Mouse (Mus musculus) 416B (cell line): ENCODE measurements around the gene Mad2l2.
A peak's percentile ranks its signal among the peaks of the same experiment; 100 is the strongest.
"Not testable (repeated sequence)": the region's sequence is repeated elsewhere in the genome, so short reads cannot be mapped to it uniquely, and the experiment has no call there.

Source experiments
- DNase-seq: peaks from one replicate; pipeline ENCODE4 v3.0.0; 2011; ENCODE audit warnings: low read depth

The Mad2l2 gene

DNA sequence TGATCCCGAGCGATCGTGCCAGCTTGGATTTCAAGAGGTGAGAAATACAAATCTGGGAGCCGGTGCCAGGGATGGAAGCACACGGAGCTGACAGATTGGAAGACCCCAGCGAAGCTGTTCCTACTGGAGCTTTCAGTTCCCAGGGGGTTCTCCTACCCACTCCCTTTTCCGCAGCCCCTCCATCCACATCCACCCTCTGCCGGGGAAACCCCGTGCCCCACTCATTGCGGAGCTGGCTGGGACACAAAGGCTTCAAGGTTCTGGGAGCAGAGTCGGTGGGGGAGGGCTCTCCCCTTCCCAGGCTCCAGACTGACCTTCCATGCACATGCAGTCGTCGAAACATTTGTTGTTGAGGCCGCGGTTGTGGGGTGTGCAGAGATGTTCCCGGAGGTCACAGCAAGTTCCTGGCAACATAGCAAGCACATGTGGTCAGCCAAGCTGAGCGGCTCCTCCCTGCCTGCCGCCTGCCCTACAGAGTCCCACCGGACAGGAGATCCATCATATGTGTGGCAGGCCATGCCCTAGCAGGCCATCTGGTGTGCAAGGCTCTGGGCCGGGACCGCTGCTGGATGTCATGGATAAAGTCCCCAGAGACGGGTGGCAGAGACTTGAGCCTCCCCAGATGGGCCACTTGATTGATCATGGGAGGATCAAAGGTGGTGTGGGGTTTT, 22.4 kb upstream of the Mad2l2 start:
- DNase-seq: peak; percentile 36

DNA sequence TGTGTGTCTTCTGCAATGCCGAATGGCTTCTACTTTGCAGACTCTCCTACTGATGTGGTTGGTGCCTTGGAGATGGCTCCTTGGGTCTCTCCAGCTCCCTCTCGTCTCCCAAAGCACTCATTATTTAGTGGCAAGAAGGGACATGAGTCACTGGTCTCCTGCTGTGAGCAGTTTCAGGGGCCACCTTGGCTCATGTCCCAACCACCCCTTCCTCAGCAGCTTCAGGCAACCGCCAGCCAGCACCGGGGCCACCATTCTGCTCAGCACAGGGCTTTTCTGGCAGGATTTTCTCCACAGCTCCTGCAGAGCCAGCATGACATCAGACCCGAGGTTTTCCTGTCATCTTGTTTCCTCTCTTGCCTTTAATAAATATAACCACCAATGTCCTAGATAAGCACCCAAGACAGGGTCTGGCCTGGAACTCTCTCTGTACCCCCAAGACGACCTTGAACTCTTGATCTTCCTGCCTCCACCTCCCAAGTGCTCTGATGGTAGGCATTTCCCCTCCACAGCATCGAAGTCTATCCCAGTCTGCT, 21.6 kb upstream of the Mad2l2 start:
- DNase-seq: peak; percentile 98

DNA sequence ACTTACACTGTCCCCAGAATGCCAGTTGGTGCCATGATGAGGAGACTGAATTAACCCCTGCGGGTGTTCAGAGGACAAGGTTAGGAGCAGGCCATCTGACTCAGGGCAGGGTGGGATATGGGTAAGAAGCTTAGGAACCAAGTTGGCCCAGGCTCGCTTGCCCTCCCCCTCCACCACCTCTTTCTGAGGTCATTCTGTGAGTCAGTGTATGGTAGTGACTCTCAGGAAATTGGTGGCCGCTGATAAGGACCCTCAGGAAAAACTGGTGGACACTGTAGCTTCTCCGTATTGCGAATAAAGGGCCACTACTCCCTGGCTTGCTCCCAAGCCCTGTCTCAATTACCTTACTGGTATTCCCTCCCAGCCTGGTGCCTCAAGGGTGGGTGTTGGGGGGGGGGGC, 21.0 kb upstream of the Mad2l2 start:
- DNase-seq: peak; percentile 97

DNA sequence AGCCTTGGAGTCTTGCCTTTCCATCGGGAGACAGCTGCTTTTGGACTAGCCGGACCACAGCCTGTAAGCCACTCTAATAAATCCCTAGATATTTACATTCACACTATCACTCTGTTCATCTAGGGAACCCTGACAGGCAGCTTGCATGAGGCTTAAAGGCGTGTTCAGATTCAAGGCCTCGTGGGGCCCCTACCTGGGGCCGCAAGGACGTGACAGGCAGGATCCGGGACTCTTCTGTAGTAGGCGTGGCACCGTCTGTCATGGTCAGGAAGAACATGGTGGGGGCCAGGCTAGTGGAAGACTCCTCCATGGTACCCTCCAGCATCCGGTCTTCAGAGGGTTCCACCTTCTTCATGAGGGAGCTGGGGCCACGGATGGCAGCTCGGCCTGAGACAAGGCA, 17.7 kb upstream of the Mad2l2 start:
- no peak for DNase-seq

DNA sequence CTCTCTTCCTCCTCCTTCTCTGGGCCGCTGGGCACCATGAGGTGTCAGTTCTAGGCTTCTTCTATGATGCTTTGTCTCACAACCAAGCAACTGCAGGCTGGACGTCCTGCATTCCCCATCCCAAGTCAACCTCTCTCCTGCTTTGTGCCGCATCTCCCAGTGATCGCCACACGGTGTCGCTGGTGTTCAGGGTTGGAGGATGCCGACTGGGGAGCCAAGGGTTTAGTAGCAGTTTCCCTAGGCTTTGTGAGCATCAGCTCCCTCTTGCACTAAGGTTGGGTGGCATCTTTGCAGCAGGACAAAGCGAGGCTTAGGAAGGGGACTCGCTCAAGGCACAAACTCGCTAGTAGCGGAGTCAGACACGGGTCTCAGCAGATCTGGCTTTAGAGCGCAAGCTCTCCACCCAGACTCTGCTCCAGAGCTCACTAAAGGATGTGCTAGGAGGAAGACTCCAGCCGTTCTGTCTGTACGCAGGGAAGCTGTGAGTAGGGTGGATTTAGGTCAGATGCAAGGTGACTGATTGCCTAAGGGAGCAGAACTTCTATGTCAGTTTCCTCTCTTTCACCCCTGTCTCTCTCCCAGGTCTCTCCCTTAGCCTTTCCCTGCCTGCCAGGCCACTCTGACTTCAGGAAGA, 15.3 kb upstream of the Mad2l2 start:
- peak; percentile 94 for DNase-seq

DNA sequence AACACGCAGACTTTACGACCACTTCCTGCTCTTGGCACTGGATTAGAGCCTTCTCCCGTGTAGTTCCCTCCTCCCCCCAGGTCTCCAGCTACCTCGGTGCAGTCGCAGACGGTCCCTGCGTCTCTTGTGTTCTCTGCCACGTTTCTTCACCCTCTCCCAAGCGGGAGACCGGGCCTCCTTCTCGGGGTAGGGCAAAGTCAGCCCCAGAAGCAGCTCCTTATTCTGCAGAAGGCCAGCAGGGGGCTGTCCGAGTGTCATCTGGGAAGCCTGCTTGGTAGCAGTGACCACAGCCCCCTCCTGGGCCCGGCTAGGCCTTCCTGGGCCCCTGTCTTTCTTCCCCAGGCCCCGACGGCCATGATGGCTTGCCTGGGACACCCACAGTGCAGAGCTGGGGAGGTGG, 14.7 kb upstream of the Mad2l2 start:
- DNase-seq: peak; percentile 90

DNA sequence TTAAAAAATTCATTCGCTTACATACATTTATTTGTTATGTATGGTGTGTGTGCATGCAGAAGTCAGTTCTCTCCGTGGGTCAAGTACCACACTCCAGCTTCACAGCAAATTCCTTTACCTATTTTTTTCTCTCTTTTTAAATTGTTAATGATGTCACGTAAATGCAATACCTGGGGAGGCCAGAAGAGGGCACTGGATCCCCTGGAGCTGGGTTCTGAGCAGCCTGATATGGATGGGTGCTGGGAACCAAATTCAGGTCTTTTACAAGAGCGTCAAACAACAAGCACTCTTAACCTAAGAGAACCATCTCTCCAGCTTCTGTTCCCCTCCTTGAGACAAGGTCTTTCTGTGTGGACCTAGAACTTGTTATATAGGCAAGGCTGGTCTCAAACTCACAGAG, 13.5 kb upstream of the Mad2l2 start:
- peak; percentile 64 for DNase-seq

DNA sequence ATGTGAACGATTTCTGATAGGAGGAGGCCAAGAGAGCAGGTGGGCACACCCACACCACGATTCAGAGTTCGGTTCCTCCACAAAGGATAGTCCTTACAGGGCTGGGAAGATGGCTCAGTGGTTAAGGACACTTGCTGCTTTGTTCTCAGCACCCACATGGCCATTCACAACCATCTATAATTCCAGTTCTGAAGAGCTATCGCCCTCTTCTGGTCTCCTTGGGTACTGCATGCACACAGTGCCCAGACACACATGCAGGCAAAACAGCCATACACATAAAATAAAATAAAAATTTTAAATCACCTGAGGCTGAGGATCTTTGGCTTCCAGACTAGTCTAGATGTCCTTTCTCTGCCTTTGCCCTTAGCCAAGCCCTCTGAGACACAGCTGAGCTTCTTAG, 12.8 kb upstream of the Mad2l2 start:
- no peak for DNase-seq

DNA sequence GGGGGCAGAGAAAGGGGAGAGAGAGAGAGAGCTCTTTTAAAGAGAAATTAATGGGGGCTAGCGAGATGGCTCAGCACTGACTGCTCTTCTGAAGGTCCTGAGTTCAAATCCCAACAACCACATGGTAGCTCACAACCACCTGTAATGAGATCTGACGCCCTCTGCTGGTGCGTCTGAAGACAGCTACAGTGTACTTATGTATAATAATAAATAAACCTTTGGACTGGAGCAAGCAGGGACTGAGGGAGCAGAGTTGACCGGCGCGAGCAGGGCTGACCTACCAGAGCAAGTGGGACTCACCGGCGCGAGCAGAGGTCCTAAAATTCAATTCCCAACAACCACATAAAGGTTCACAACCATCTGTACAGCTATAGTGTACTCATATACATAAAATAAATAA, 10.6 kb upstream of the Mad2l2 start:
- DNase-seq: not testable (repeated sequence)

DNA sequence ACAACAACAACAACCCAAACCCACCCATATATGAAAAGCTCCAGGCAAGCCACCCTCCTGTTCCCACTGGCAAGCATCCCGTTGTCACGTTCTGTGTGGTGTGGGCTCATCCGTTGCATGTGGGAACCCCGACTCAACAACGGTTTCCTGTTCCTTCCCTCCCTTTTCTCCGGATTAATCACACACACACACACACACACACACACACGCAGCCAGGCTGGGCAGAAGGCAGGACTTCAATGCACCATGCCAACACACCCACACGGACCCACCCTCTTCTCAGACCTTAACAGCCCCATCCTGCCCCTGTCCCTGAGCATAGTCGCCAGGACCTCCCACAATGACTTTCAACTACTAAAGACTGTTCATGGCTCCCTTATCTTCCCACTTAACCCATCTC, 9.6 kb upstream of the Mad2l2 start:
- DNase-seq: peak; percentile 70

DNA sequence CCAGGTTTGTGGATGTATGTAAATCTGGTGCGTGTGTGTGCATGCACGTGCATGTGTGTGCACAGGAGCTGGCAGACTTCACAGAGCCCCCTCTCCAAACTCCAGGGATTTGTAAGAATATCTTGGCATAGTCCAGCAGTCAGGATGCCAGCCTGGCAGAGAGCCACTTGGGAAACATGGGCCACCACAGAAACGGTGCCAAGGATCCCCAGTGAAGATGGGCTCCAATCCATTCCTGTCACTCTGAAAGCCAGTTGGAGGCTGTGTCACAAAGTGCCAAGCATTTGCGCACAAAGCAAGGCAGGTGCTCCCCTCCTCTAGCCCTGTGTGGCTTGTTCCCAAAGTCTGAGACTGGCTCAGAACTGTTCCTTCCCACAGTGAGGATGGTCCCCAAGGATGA, 8.8 kb upstream of the Mad2l2 start:
- no peak for DNase-seq

DNA sequence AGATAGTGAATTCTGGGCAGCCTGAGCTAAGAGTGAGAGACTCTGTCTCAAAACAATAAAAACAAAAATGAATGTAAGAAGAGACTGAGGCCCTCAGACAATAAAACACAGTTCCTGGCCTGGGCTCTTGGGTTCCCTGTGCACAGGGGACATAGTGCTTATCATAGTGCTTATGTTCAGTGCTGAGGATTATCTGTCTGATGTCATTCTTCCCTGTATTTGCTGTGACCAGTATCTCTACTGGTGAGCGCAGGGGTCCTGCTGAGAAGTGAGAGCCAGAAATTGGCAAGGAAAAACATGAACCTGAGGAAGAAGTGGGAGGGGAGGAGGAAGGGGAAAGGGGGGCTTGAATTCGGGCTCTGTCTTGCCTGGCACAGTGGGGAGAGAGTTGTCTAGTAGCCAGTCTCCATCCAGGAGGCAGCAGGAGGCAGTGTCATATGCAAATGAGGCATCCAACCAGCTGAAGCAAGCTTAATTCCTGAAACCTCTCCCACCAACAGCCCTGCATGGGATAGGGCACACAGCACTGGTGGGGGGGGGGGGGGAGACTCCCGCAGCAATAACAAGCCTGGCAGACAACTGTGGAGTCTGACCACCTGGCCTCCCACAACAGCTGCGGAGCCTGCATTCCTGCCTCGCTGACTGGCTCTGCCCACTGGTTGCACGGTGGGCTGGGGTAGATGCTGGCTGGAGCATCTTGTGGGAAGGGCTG, 8.0 kb upstream of the Mad2l2 start:
- no peak for DNase-seq

DNA sequence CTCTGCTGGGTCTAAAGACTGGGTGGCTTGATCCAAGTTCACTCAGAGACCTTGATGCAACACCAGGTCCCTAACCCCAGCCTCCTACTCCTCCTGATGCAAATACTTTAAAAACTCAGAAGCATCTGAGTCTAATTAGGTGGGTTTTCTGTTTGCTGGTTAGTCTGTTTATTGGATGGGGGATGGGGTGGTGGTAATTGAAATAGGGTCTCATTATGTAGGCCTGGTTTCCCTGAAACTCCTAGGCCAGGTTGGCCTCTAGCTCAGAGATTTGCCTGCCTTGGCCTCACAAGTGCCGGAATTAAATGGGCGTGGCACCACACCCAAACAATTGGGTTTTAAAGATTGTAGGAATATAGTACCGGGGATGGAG, 7.5 kb upstream of the Mad2l2 start:
- no peak for DNase-seq

DNA sequence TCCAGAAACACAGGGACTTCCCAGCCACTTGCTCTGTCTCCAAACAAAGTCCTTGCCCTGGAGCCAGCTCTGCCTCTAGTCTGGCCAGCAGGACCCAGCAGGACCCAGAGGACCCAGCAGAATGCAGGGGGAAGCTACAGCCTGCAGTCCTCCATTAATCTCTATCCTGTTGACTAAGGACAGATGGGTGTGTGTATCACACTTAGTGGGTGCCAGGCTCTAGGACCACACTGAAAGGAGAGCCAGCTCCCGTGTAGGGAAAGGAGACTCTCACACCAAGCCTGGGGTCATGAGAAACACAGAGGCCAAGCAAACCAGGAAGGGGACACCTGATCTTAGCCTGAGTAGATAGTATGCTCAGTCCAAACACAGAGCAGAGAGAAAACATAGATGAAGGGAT, 1.9 kb upstream of the Mad2l2 start:
- DNase-seq: no peak

DNA sequence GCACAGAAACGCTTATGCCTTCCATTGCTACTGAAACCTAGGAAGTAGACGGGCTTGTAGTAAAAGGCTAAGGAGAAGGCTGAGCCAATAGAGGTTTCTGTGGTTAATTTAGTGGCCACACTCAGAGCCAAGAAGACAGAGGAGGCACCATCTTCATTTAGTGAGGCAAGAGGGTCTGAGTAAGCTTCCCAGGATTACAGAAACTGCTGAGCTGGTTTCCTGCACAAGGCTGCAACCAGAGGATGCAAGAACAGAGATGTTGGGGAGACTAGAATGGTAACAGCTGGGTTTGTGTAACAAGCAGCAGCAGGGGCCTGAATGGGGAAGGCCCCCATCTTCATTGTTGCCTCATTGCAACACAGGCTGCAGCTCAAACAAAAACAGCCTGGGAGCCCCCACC, 1.5 kb upstream of the Mad2l2 start:
- DNase-seq: peak; percentile 81

DNA sequence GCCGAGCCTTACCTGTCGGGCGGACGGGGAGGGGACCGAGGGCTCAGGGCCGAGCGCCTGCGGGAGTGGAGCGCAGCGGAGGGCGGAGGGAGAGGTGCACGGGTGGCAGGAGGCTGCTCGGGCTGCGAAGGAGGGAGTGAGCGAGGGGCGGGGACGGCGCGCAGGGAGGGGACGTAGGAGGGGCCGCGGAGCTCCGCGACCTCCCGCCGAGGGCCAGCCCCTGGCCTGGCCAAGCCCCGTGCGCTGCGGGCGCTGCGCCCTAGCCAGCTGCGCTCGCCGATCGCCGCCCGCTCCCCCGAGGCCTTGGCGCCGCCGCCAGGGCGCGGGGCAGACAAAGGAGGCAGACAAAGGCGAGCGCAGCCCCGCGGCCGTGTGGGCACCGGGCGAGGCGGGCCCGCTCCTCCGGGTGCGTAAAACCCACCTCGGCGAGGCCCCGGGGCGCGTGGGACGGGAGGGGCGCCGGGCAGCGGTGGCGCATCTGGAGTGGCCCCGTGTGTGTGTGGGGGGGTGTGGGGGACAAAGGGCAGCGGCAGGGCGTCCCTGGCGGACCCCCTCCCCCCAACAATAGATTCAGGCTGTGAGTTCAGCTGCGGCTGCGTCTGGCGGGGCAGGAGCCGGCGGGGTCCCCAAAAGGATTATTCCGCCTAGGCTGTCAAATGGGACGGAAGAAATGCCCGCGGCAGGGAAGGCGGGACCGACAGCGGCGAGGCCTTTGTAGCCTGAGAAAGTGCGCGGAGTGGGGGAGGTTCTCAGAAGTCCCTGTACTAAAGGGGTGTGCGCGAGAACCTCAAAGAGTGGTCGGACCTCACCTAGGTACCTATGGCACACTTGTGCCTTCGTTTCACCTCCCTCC, 603 bp downstream of the Mad2l2 start, which contains the start of gene Draxin:
Draxin (minus strand) TSS at position 138 of the 853 bp plus-strand sequence.
- no peak for DNase-seq

DNA sequence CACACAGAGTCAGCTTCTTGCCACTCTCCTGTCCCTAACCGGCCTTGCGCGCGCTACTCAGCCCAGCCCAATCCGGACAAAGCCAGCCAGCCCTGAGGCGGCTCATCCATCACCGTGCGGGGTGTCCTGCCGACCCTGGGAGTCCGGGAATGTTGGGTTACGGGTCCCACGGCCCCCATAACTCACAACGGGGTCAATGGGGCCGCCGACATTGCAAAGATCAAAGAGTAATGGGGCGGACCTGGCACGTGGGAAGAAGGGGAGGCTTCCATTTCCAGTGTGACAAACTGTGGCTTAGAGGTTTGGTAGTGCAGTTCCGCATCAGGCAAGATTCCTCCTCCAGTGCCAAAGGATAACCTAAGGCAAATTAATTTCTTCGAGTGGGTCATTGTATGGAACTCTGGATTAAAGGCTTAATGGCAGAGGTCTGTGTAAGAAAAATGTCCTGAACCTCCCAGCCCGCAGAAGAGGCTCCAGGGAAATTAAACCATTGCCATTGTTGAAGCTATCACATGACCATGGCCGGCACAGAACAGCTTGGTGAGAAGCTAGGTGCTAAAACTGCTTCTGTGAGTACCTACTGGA, 1.4 kb downstream of the Mad2l2 start:
- no peak for DNase-seq

DNA sequence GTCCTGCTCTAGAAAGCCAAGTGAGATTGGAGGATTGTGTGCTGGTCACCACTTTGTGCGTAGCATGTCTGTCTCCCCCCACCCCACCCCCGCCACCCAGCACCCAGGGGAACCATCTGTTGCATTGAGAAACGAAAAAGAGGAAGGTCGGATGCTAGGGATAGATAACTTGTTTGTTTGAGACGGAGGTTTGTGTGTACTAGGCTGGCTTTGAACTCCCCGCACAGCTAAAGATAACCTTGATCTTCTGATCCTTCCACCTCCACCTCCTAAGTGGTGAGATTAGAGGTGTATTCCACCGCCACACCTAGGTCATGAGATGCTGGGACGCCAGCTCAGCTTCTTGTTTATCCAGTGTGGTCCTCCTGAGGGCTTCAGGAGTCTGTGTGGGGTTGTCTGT, 4.8 kb downstream of the Mad2l2 start:
- DNase-seq: no peak

DNA sequence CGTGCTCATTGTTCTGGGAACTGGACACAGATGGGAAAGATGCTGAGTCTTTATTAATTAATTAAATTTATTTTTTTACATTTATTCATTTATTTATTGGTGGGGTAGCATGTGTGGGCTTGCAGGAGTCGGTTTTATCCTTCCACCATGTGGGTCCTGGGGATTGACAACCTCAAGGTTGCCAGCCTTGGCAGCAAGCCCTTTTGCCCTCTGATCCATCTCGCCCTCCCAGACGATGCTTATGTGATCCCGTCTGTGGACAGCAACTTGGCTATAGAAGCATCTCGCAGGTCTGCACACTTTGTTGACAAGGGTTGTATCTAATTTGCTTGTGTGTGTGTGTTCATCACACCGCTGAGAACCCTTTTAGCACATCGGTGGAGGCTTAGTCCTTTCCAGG, 7.3 kb downstream of the Mad2l2 start:
- DNase-seq: no peak

DNA sequence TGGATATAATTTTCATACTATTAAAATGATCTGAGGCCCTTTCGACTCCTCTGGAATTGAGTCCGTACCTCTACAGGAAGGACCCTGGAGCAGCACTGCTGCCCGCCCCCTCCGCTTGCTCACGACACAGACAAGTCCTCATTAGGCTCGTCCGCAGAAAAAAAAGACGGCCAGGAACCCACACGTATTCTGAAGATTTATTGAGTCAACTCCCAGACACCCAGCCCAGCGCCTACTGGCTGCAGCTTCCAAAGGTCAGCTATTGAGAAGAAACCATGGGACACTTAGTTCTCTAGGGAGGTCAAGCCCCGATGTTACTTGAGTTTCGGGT, 9.5 kb downstream of the Mad2l2 start:
- no peak for DNase-seq

DNA sequence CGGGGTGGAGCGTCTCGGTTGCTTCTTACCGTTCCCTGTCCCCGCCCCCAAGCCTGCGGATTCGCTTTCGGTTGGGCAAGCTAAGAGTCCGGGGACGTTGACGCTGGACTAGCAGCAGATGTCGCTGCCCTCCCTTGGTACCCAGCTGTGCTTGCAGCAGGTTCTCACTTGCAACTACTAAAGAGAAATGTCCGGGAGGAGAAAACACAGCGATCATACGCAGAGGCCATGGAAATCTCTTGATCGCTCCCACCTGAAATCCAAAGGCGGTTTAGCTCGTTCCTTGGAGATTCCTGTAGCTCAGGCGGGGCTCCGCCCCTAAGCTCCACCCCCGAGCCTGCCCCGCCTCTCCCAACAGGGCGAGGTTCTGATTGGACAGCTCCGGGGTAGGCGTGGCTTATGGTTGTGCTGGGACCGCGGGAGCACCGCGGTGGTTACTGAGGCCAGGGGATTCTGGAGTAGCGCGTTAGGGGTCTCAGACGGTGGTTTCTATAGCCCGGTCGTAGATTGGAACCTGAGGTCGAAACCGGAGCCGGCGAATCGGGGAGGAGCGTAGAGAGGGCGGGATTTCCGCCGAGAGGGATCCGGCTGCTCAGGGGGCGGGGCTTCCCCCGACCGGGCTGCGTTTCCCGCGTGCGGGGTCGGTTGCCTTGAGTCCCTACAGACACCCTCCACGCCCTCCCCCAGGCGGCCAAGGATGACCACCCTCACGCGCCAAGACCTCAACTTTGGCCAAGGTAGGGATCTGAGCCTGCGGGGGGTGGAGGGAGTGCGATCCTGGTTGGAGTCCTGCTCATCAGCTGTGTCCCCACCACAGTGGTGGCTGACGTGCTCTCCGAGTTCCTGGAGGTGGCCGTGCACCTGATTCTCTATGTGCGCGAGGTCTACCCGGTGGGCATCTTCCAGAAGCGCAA, 10.2 kb downstream of the Mad2l2 start:
- peak; percentile 97 for DNase-seq
